Mouse (Mus musculus) thymus, postnatal 4 days (tissue): Measurements from ENCODE around the gene Coro1b.
A peak's percentile ranks its signal among the peaks of the same experiment; 100 is the strongest.
"Not testable (repeated sequence)": the region's sequence is repeated elsewhere in the genome, so short reads cannot be mapped to it uniquely, and the experiment has no call there.

Experiments used
- DNase-seq: peaks from one replicate; pipeline ENCODE4 v3.0.0; 2021

Coro1b gene

GRCm38 (mm10) chr19:4121097-4121805, 27.2 kb upstream of the Coro1b start:
- DNase-seq, result peak; percentile 99

- DNase-seq, result not testable (repeated sequence)
Measured at GRCm38 (mm10) chr19:4121896-4122295, 26.5 kb upstream of the Coro1b start.

- no peak for DNase-seq
Measured at GRCm38 (mm10) chr19:4122411-4123370, 25.7 kb upstream of the Coro1b start.

DNA sequence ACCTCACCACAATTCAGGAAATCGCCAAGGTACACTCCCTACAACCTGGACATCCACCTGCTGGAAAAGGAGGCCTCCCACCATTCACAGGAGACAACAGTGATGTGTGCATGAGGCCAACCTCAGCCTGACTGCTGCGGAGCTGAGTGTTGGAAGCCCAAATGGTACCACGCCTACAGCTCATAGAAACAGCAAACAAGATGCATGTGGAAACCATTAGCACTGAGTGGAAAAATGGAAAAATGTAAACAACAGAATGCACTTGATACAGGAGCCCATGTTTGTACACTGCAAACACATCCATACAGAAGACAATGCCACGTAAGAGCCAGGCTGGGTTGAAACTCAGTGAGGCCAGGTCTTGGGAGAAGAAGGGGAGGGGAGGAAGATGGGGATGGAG, 24.0 kb upstream of the Coro1b start:
- DNase-seq, result no peak

- DNase-seq, result not testable (repeated sequence)
Measured at GRCm38 (mm10) chr19:4125268-4125667, 23.2 kb upstream of the Coro1b start.

DNA sequence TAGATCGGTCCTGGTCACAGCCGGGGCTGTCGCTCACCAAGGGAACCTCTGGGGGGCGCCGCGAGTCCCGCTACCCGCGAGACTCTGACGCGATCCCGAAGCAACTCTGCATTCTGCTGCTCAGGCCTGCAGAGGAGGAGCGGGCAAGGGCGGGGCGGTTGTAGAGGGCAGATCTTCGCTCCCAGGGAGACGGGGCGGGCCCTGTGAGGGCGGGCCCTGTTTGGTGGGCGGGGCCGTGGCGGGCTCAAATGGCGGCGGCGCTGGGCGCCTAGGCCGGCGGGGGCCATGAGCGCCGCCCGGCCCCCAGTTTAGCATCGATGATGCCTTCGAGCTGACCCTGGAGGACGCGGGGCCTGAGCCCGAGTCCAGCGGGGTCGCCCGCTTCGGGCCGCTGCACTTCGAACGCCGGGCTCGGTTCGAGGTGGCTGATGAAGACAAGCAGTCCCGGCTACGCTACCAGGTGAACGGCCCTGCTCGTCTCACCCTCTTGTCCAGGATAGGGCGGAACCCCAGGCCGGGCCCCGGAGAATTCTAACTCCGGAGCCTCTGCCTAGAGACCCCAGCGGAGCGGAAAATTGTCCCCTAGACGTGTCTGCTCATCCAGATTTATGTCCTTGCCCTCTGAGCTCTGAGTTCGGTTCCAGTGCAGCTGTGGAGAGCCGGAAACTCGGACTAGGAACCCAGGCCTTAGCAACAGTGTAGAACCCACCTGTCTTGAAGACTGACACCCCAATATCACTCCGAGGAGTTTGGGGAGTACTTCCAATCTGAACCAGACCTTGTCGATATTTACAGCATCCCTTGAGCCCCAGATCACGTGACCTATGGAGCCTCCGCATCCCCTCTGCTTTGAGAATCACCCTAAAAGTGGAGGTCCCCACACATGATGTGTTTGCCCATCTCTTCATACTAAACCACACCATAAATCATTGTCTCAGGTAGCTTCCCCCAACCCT, 22.4 kb upstream of the Coro1b start, which contains the start of gene Aip:
Gene Aip, minus strand, starts transcription at position 118 of the 956 bp plus-strand sequence.
- DNase-seq, result peak; percentile 99

DNA sequence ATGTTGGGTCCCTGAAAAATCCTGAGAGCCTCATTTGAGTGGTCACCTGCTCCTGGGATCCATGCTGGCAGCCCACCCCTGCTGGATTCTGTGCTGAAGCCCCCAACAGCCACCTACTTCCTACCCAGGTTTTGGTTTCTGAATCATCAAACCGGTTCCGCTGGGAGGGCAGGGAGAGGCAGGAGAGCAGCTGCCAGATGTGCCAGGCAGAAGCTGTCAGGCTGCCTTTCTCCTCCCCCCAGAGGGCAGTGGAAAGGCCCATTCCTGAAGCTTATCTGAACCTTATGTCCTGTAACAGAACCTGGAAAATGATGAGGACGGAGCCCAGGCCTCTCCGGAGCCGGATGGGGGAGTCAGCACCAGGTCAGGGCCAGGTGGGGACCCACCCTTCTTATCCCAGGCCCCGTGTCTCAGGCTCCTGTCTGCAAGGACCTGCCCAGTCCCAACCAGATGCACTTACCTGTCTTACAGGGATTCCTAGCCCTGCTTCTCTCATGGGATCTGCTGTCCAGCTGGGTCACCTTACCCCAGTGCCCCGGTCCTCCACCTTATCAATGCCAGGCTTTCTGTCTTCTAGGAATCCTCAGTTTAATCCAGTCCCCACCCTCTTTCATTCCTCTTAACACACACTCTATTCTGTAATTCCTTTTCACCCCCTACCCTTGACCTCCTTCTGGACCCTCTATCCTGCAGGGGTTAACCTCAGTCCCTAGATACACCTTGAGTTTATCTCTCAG, 21.5 kb upstream of the Coro1b start:
- peak; percentile 45 for DNase-seq

GRCm38 (mm10) chr19:4129462-4129861, 19.0 kb upstream of the Coro1b start:
- DNase-seq, result no peak

DNA sequence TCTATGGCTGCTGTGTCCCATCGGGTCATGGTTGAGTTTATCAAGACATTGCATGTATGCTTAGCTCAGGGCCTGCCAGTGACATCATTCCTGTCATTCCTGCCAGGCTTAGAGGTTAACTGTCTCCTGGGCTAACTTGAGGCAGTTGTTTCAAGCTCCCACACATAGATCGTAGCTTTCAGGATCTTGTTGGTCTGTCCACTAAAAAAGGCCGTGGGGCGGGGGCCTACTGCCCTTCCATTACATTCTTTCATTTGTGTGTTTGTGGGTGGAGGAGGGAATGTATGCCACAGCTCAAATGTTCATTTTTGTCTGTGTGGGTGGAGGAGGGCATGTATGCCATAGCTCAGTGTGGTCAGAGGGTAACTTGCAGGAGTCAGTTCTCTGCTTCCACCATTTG, 18.3 kb upstream of the Coro1b start:
- no peak for DNase-seq

- DNase-seq, result no peak
Measured at GRCm38 (mm10) chr19:4131075-4131474, 17.3 kb upstream of the Coro1b start.

- DNase-seq, result peak; percentile 39
Measured at GRCm38 (mm10) chr19:4131768-4132167, 16.7 kb upstream of the Coro1b start.

DNA sequence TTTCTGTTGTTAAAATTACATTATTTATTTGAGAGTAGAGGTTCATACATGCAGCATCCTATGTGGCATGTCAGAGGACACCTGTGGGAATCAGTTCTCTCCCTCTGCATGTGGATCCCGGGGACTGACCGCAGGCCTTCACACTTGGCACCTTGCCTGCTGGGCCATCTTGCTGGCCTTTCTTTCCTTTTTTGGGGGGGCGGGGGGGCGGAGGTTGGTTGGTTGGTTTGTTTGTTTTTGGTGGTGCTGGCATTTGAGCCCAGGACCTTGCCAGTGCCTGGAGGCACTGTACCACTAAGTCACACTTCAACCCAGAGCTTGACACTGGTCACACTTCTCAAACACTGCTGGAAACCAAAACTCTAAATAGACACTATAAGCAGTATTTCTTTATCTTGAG, 14.1 kb upstream of the Coro1b start:
- DNase-seq, result no peak

DNA sequence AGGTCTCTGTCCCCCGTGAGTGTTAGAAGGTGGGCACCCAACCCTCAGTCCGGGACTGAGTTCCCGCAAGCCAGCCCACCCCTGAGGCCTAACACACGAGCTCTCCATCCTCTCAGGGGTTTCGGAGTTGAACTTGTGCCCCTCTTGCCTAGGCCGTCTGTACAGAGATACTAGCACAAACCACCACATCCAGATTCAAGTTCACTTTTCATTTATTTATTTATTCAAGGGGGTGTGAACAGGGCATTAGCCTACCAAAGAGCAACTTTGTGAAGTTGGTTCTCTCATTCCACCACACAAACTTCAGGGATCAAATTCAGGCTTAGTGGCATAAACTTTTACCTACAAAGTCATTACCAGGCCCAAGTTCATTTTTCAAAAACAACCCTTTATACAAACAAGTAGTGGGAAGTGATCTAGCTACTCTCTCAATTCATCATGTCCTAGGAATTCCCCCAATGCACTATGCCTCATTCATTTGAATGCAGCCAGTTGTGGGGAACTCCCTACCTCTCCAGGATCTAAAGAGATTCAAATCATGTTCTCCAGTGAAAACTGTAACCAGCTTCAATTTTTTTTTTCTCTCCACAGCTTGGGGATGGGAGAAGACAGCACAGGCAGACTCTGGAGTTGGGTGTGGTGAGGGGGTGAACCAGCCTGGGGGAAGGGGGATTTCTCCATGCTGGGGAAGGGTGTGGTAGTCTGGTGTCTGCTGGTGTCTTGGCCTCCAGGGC, 13.0 kb upstream of the Coro1b start:
- not testable (repeated sequence) for DNase-seq

- DNase-seq, result peak; percentile 28
Measured at GRCm38 (mm10) chr19:4135963-4136345, 12.5 kb upstream of the Coro1b start.

DNA sequence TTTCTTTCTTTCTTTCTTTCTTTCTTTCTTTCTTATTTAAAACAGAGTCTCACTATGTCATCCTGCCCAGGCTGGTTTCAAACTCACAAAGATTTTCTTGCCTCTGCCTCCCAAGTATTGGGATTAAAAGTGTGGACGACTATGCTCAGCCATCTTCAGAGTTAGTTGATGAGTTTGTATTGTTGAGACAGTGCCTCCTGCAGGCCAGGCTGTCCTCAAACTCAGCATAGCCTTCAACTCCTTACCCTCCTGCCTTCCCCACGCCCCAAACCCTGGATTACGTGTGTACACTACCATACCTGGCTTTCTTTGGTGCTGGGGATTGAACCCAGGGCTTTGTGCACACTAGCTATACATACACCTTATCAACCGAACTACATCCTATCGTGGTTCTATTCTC, 12.0 kb upstream of the Coro1b start:
- DNase-seq, result peak; percentile 47

- no peak for DNase-seq
Measured at GRCm38 (mm10) chr19:4137913-4138312, 10.5 kb upstream of the Coro1b start.

- no peak for DNase-seq
Measured at GRCm38 (mm10) chr19:4139446-4139845, 9.0 kb upstream of the Coro1b start, which contains the start of gene Gpr152. TSS of gene Gpr152 (plus strand) at chr19:4139787.

- DNase-seq, result no peak
Measured at GRCm38 (mm10) chr19:4140147-4140546, 8.3 kb upstream of the Coro1b start.

GRCm38 (mm10) chr19:4142416-4143173, 5.8 kb upstream of the Coro1b start:
- no peak for DNase-seq

DNA sequence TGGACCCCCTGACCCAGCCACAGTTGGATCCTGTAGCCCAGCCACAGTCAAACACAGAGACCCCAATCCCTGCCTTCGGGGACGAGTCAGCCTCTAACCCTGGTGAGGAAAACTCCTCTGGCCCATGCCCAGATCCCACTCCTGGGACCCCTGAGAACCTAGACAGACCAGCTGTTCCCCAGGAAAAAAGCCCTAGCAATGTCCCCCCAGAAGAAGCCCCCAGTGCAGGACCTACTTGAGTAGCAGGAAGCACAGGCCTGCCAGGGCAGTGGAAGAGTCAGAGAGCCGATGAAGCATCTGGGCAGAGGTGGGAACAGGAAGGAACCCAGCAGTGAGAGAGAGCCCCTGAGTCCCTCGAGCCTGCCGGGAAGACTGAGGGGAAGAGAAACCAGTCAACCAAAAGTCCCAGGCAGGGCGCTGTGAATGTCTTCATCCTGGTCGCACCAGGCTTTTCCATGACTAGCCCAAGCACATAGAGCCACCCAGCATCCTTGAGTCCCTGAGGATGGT, 4.6 kb upstream of the Coro1b start, which contains the start of gene Cabp4:
Gene Cabp4, minus strand, starts transcription at position 275 of the 510 bp plus-strand sequence.
- no peak for DNase-seq
